In genomic region chr12:111666380-111666779, GRCm38 (mm10) we compare ENCODE assay signal across 15 mouse cellular contexts. TPM values are rescaled to one million over a fixed set of nuclear protein-coding genes. Genes with fewer than 3 reads are reported as not detected.
DNase-seq lines count a peak whose midpoint lies in the region; ATAC-seq and TF ChIP-seq lines count a peak whose summit lies in the region.
"Had no signal": no experiment of that assay in that cellular context is flagged by ENCODE, and none has a peak within 500 bp of the region (broad histone marks: within the 10 kb centered on the region; RNA-seq: fewer than 3 reads in every experiment).

No protein-coding gene starts in this region.

- no peak for DNase-seq in heart, postnatal 0 days (ENCODE audit: low spot score)
- DNase-seq in heart, adult 8-10 months (ENCODE audit: low spot score): no peak
- peak; percentile 84 for DNase-seq in right cerebral cortex, adult 18-20 months
- DNase-seq in right cerebral cortex, postnatal 4 days: no peak
- DNase-seq in left cerebral cortex, postnatal 25 days (ENCODE audit: low spot score in 2 of 2): peak; percentile 77 to 95
- no peak for DNase-seq in thymus, adult 18-20 months
- no peak for DNase-seq in adrenal gland, postnatal 36 days
- DNase-seq: gastrocnemius, adult 2 months; kidney, adult 11 months; kidney, postnatal 36 days; midbrain, embryonic 14.5 days had no signal

- WGBS in heart, postnatal 0 days: 74% methylated on average over 13 of the region's 13 CpGs

- ATAC-seq in heart, postnatal 0 days (ENCODE audit: insufficient read depth, low read depth): no peak
- ATAC-seq: activated CD4-positive, CD25-positive, alpha-beta regulatory T cell, adult 4 months had no signal

- no peak for TF ChIP-seq CTCF in heart, postnatal 0 days (IDR thresholded peaks at IDR 0.05; ENCODE audit: low read depth)

- H3K27me3 ChIP-seq in heart, postnatal 0 days (ENCODE audit: control insufficient read depth, insufficient read depth, low read length): no peaks in the 10 kb centered on the region

- peak overlapping the region; percentile 47; the same call in 1 of the 2 replicates for H3K27ac ChIP-seq in heart, postnatal 0 days (ENCODE audit: low read depth)
- H3K27ac ChIP-seq: hindbrain, embryonic 14.5 days; limb, embryonic 12.5 days; liver, embryonic 15.5 days had no signal

- H3K4me2 ChIP-seq in heart, postnatal 0 days (ENCODE audit: low read depth, low read length): no peak overlapping the region
- H3K4me2 ChIP-seq: hindbrain, embryonic 14.5 days; limb, embryonic 12.5 days; liver, embryonic 15.5 days had no signal

- no peak for TF ChIP-seq EP300 in heart, postnatal 0 days (IDR thresholded peaks at IDR 0.05; ENCODE audit: low read depth)

- peaks cover 15% of the 10 kb centered on the region for H3K4me1 ChIP-seq in heart, postnatal 0 days (ENCODE audit: control insufficient read depth, insufficient read depth)

- H3K9ac ChIP-seq in heart, postnatal 0 days (replicated peaks; ENCODE audit: low read depth, low read length): no peak overlapping the region
- H3K9ac ChIP-seq: hindbrain, embryonic 14.5 days; limb, embryonic 12.5 days; liver, embryonic 15.5 days had no signal

- intact Hi-C loops in left cerebral cortex, postnatal 25 days (cut with DNase I): no loop called here

- H3K9me3 ChIP-seq in heart, postnatal 0 days (replicated peaks; ENCODE audit: control insufficient read depth, low read length): no peaks in the 10 kb centered on the region
- H3K9me3 ChIP-seq: limb, embryonic 12.5 days; liver, embryonic 15.5 days had no signal

- no peak overlapping the region for H3K4me3 ChIP-seq in heart, postnatal 0 days (ENCODE audit: low read depth, low read length)
- H3K4me3 ChIP-seq: gastrocnemius, adult 2 months; limb, embryonic 12.5 days; liver, embryonic 15.5 days had no signal

- H3K36me3 ChIP-seq in heart, postnatal 0 days (replicated peaks; ENCODE audit: control insufficient read depth, insufficient read depth, low read length): no peaks in the 10 kb centered on the region
- H3K36me3 ChIP-seq: liver, embryonic 15.5 days had no signal

RNA-seq across cellular contexts. Expression of gene Ckb, which starts 5.8 kb away (rescaled TPM):
- 735 and 758 TPM in 2 replicates for total RNA-seq in heart, postnatal 0 days (2014; rRNA removed; ENCODE audit: low replicate concordance)
- 334 and 359 TPM in 2 replicates for polyA plus RNA-seq in heart, postnatal 0 days (2015; fragmentation: Nextera tagmentation; extraction: Ambion mirVana)
- total RNA-seq in heart, adult 8-10 months (2022): 10 to 100 TPM; 57.4 to 70.8 (median 63.8) TPM
- total RNA-seq in left cerebral cortex, postnatal 25 days (2021): 1,000 to 10,000 TPM; 1,727 to 1,729 TPM
- 10 to 100 TPM; 34.2 to 53.4 TPM for total RNA-seq in adrenal gland, postnatal 36 days (2021)

RNA-seq across cellular contexts. Expression of gene Trmt61a, which starts 11.5 kb away (rescaled TPM):
- total RNA-seq in heart, postnatal 0 days (2014; rRNA removed; ENCODE audit: low replicate concordance): 23.5 and 24.9 TPM in 2 replicates
- 4.1 and 6.1 TPM in 2 replicates for polyA plus RNA-seq in heart, postnatal 0 days (2015; fragmentation: Nextera tagmentation; extraction: Ambion mirVana)
- 1 to 10 TPM; 4.0 to 5.9 (median 4.9) TPM for total RNA-seq in heart, adult 8-10 months (2022)
- total RNA-seq in left cerebral cortex, postnatal 25 days (2021): 10 to 100 TPM; 17.1 to 17.4 TPM
- total RNA-seq in adrenal gland, postnatal 36 days (2021): 10 to 100 TPM; 15.7 to 18.6 TPM

RNA-seq across cellular contexts. Expression of gene Bag5, which starts 46.7 kb away (rescaled TPM):
- 13.3 and 16.3 TPM in 2 replicates for total RNA-seq in heart, postnatal 0 days (2014; rRNA removed; ENCODE audit: low replicate concordance)
- polyA plus RNA-seq in heart, postnatal 0 days (2015; fragmentation: Nextera tagmentation; extraction: Ambion mirVana): 32.4 and 34.7 TPM in 2 replicates
- 10 to 100 TPM; 18.9 to 20.1 (median 19.6) TPM for total RNA-seq in heart, adult 8-10 months (2022)
- 10 to 100 TPM; 53.9 to 56.9 TPM for total RNA-seq in left cerebral cortex, postnatal 25 days (2021)
- total RNA-seq in adrenal gland, postnatal 36 days (2021): 10 to 100 TPM; 37.2 to 39.8 TPM

RNA-seq across cellular contexts. Expression of gene Apopt1, which starts 46.7 kb away (rescaled TPM):
- total RNA-seq in heart, postnatal 0 days (2014; rRNA removed; ENCODE audit: low replicate concordance): 18.5 and 50.7 TPM in 2 replicates
- polyA plus RNA-seq in heart, postnatal 0 days (2015; fragmentation: Nextera tagmentation; extraction: Ambion mirVana): 56.4 and 58.9 TPM in 2 replicates
- total RNA-seq in heart, adult 8-10 months (2022): 10 to 100 TPM; 33.7 to 37.7 (median 35.0) TPM
- 10 to 100 TPM; 37.0 to 40.0 TPM for total RNA-seq in left cerebral cortex, postnatal 25 days (2021)
- total RNA-seq in adrenal gland, postnatal 36 days (2021): 10 to 100 TPM; 58.8 to 76.2 TPM

Comparison
In these comparisons a context has a peak if more than half of its experiments do, and no peak if none do; other contexts are left out.
1. DNase-seq: peak in right cerebral cortex, adult 18-20 months (single experiment) and left cerebral cortex, postnatal 25 days (2 of 2); none in heart, postnatal 0 days (single experiment), heart, adult 8-10 months (single experiment), right cerebral cortex, postnatal 4 days (single experiment), thymus, adult 18-20 months (0 of 2) and adrenal gland, postnatal 36 days (0 of 2).
2. RNA of gene Ckb, which starts 5.8 kb away (total RNA-seq): 1,727 to 1,729 TPM in left cerebral cortex, postnatal 25 days and 735 to 758 TPM in heart, postnatal 0 days; 57.4 to 70.8 TPM in heart, adult 8-10 months and 34.2 to 53.4 TPM in adrenal gland, postnatal 36 days; every median in the first group is over 10 times any median in the second.